Mouse (Mus musculus): ENCODE results near the gene Mgp.

The Mgp gene

GRCm38 (mm10) chr6:136852348-136852747 lies 23.3 kb downstream of the Mgp start:
- DNase-seq (ENCODE audit: low spot score) = no peak

- no peak for DNase-seq (ENCODE audit: low spot score)
These were observed 25.4 kb downstream of the Mgp start for GRCm38 (mm10) chr6:136850267-136850666.

DNA sequence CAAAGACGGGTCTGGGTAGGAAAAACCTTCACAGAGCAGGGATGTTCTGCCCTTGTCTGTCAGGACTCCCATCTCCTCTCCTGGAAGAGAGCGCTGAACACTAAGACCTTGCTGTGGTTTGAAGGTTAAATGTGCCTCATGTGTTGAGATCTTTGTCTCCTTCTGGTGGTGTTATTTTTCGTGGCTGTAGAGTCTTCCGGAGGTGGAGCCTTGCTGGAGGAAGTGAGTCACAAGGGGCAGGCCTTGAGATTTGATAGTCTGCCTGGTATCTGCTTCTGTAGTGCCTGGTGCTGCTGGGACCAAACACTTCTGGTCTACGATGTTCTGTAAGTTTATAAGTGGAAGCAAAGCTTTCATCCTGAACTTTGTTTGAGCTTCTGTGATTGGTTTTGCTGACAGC lies 26.7 kb downstream of the Mgp start:
- no peak for DNase-seq (ENCODE audit: low spot score)

- DNase-seq (ENCODE audit: low spot score) = no peak
These were observed 27.2 kb downstream of the Mgp start for GRCm38 (mm10) chr6:136848399-136848798.

GRCm38 (mm10) chr6:136847790-136848189 lies 27.8 kb downstream of the Mgp start:
- DNase-seq (ENCODE audit: low spot score) = peak; percentile 89

DNA sequence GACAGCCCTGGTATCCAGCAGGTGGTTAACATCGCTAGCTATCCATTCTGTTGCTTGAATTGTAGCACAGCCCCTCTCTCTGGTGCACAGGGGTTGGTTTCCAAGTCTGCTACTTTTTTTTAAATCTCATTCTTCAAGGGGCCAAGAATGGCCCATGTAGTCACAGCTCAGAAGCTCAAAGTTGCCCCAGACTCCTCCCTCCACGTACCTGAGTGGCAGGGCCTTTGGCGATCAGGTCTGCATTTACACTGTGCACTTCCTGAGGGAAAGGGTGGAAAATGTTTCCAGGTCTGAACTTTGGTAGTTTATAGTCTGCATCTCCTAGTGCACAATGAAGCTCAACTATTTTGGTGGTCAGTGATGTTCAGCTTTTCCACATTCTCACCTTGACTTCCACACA lies 28.4 kb downstream of the Mgp start:
- no peak for DNase-seq (ENCODE audit: low spot score)

DNA sequence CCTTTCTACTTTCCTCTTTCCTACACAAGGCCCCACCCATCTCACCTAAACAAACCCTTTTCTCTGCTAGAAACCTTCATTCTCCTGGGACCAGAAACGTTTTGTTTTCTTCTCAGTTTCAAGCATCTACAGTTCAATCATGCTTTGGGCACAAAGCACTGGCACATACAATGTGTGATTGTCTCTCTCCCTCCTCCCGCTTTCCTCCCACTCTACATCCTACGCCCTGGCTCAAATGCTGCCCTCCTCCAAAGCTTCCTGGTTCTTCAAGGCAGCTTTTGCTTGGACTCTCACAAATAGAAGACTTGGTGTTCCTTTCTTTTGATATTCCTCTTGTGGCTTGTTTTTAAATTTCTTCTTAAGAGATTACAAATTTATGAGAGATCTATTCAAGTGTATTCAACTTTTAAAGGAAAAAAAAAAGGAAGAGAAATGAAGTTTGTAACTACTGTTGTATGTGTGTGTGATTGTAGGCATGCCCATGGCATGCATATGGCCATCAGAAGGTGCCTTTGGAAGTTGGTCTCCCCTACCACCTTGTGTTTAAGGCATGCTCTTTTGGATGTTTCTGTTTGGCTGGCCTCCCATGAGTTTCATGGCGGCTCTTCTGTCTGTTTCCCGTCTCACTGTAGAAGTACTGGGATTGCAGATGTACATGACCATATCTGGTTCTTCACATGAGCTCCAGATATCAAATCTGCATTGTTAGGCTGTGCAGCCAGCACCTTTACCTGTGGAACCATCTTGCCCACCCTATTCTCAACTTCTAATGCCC lies 29.7 kb downstream of the Mgp start:
- no peak for DNase-seq (ENCODE audit: low spot score)

GRCm38 (mm10) chr6:136844903-136845302 lies 30.7 kb downstream of the Mgp start:
- no peak for DNase-seq (ENCODE audit: low spot score)

DNA sequence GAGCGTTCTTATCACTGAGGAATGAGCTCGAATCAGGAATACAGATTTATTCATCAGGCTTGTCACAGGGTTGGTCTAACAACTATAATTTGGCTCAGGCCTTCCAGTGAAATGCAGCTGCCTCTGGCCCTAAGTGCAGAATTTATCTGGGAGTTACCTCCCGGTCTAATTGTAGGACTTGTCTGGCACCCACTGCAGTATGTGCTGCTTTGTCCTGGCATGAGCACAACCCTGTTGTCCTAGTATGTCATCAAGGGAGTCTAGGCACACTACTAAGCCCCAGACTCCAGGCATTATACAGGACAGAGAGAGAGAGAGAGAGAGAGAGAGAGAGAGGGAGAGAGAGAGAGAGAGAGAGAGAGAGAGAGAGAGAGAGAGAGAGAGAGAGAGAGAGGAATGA lies 38.3 kb downstream of the Mgp start:
- no peak for DNase-seq (ENCODE audit: low spot score)

- no peak for DNase-seq (ENCODE audit: low spot score)
These were observed 40.3 kb downstream of the Mgp start, which contains the start of gene Smco3 for GRCm38 (mm10) chr6:136835352-136835751. Gene Smco3, minus strand, starts transcription at chr6:136835452.

- DNase-seq (ENCODE audit: low spot score) = no peak
These were observed 43.9 kb downstream of the Mgp start for GRCm38 (mm10) chr6:136831712-136832111.

GRCm38 (mm10) chr6:136828681-136829080 lies 46.9 kb downstream of the Mgp start:
- DNase-seq (ENCODE audit: low spot score) = no peak

GRCm38 (mm10) chr6:136827881-136828561 lies 47.6 kb downstream of the Mgp start, which contains the start of gene Wbp11:
Gene Wbp11, minus strand, starts transcription at chr6:136828233.
- DNase-seq (ENCODE audit: low spot score) = peak; percentile 94

GRCm38 (mm10) chr6:136827516-136827880 lies 48.1 kb downstream of the Mgp start, which contains the start of gene BC049715:
Gene BC049715, plus strand, starts transcription at chr6:136827626.
- no peak for DNase-seq (ENCODE audit: low spot score)

DNA sequence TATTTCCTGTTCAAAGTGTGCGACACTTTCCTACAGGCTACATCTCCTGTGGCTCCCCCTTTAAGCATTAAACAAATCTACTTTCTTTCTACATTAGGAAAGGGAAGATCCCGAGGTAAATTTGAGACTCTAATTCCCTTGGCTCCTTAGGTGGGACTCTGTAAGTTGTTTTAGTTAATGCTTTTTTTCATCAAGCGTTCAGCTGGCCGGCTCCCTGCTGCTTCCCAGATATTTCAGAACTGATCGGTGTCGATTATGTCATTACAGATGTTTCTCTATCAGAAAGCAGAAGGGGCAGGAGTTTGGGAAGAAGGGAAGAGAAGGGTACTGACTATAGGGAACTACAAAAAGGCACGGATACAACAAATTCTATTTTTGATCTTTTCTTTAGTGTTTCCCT lies 48.5 kb downstream of the Mgp start:
- no peak for DNase-seq (ENCODE audit: low spot score)

GRCm38 (mm10) chr6:136824987-136825386 lies 50.6 kb downstream of the Mgp start:
- no peak for DNase-seq (ENCODE audit: low spot score)
